Comparison of ENCODE assay signal across 21 mouse cellular contexts in the genomic region with DNA sequence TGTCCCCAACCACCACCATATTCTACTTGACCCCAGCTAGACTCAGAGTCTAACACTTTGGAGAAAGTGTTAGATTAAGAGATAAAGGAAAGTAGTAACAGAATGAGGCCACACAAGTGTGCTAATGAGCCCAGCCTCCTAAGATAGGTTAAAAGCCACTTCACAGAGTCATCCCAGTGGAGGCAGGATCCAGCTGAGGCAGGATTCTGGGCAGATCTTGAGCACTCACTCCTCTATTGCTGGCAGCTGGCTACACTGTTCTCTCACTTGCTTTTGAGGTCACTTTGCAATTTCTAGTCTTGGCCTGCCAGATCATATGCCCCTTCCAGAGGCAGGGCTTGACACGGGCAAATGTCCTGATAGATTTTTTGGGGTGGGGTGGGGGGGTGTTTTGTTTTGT. TPM values are rescaled to one million over a fixed set of nuclear protein-coding genes. Genes with fewer than 3 reads are reported as not detected.
DNase-seq lines count a peak whose midpoint lies in the region; ATAC-seq and TF ChIP-seq lines count a peak whose summit lies in the region.
"Had no signal": no experiment of that assay in that cellular context is flagged by ENCODE, and none has a peak within 500 bp of the region (broad histone marks: within the 10 kb centered on the region; RNA-seq: fewer than 3 reads in every experiment).

No protein-coding gene starts in this region.

- DNase-seq in heart, postnatal 25 days (ENCODE audit: low spot score), result no peak
- DNase-seq in kidney, postnatal 0 days (ENCODE audit: low spot score), result no peak
- DNase-seq in kidney, adult 9 months, result no peak
- peak; percentile 45 for DNase-seq in lung, postnatal 36 days
- DNase-seq in ovary, postnatal 14 days (ENCODE audit: low spot score), result no peak
- DNase-seq: adrenal gland, postnatal 36 days; cerebellum, adult 9-11 months; gastrocnemius, postnatal 25 days; retina, postnatal 1 day; right cerebral cortex, postnatal 4 days; thymus, postnatal 36 days had no signal

- no peak overlapping the region for H3K4me3 ChIP-seq in heart, embryonic 12.5 days
- no peak overlapping the region for H3K4me3 ChIP-seq in kidney, postnatal 0 days (replicated peaks; ENCODE audit: low read depth, low read length)
- H3K4me3 ChIP-seq in bone marrow macrophage, adult 2 months (ENCODE audit: insufficient read depth, low read length), result no peak overlapping the region
- H3K4me3 ChIP-seq: embryonic facial prominence, embryonic 15.5 days; forebrain, embryonic 10.5 days; intestine, embryonic 15.5 days; liver, embryonic 15.5 days; midbrain, embryonic 15.5 days had no signal

- no peaks in the 10 kb centered on the region for H3K27me3 ChIP-seq in heart, embryonic 12.5 days (replicated peaks)
- H3K27me3 ChIP-seq in kidney, postnatal 0 days (ENCODE audit: insufficient read depth, low read length), result no peaks in the 10 kb centered on the region
- H3K27me3 ChIP-seq: embryonic facial prominence, embryonic 15.5 days; intestine, embryonic 15.5 days; liver, embryonic 15.5 days; midbrain, embryonic 15.5 days; Patski had no signal

- intact Hi-C loops in heart, postnatal 25 days (cut with DNase I), result loop anchor here (10.0 kb wide), 1 partner anchor 90 kb away; no protein-coding TSS in a partner anchor

- WGBS in heart, embryonic 12.5 days, result 67% methylated on average over 1 of the region's 1 CpGs
- WGBS in kidney, postnatal 0 days, result 54% methylated on average over 1 of the region's 1 CpGs

- H3K9ac ChIP-seq in heart, embryonic 12.5 days, result no peak overlapping the region
- no peak overlapping the region for H3K9ac ChIP-seq in kidney, postnatal 0 days (ENCODE audit: low read depth, low read length)
- H3K9ac ChIP-seq: embryonic facial prominence, embryonic 15.5 days; hindbrain, embryonic 14.5 days; intestine, embryonic 15.5 days; liver, embryonic 15.5 days; midbrain, embryonic 15.5 days had no signal

- H3K4me1 ChIP-seq in heart, embryonic 12.5 days (replicated peaks), result peaks cover 22% of the 10 kb centered on the region
- H3K4me1 ChIP-seq in kidney, postnatal 0 days (replicated peaks; ENCODE audit: insufficient read depth, low read length), result 0 out of 2 replicates have a peak, but pooled peaks cover 3% of the 10 kb centered on the region
- H3K4me1 ChIP-seq in bone marrow macrophage, adult 2 months (ENCODE audit: control insufficient read depth, insufficient read depth, low read length), result peaks cover 32% of the 10 kb centered on the region
- H3K4me1 ChIP-seq: embryonic facial prominence, embryonic 15.5 days; intestine, embryonic 15.5 days; liver, embryonic 15.5 days; midbrain, embryonic 15.5 days had no signal

- no peaks in the 10 kb centered on the region for H3K9me3 ChIP-seq in heart, embryonic 12.5 days (replicated peaks)
- no peaks in the 10 kb centered on the region for H3K9me3 ChIP-seq in kidney, postnatal 0 days (replicated peaks; ENCODE audit: low read length)
- H3K9me3 ChIP-seq: embryonic facial prominence, embryonic 15.5 days; forebrain, embryonic 10.5 days; intestine, embryonic 15.5 days; liver, embryonic 15.5 days; megakaryocyte, embryonic 14.5 days; midbrain, embryonic 15.5 days had no signal

- TF ChIP-seq POLR2A in bone marrow macrophage, adult 2 months (IDR thresholded peaks at IDR 0.05; ENCODE audit: borderline replicate concordance, low read depth, low read length), result no peak

- ATAC-seq in heart, embryonic 12.5 days (ENCODE audit: insufficient number of reproducible peaks, low FRiP score), result no peak
- ATAC-seq in kidney, postnatal 0 days (replicated peaks; ENCODE audit: low FRiP score, low read depth), result no peak
- ATAC-seq: intestine, embryonic 15.5 days; midbrain, embryonic 15.5 days; Patski had no signal

- no peak for TF ChIP-seq CTCF in kidney, postnatal 0 days (IDR thresholded peaks at IDR 0.05; ENCODE audit: low read depth)
- no peak for TF ChIP-seq CTCF in bone marrow macrophage, adult 2 months (IDR thresholded peaks at IDR 0.05; ENCODE audit: low read depth, low read length)

- H3K36me3 ChIP-seq in heart, embryonic 12.5 days, result no peaks in the 10 kb centered on the region
- no peaks in the 10 kb centered on the region for H3K36me3 ChIP-seq in kidney, postnatal 0 days (ENCODE audit: insufficient read depth, low read length)
- H3K36me3 ChIP-seq: embryonic facial prominence, embryonic 15.5 days; forebrain, embryonic 10.5 days; intestine, embryonic 15.5 days; liver, embryonic 15.5 days; midbrain, embryonic 15.5 days had no signal

- H3K4me2 ChIP-seq in heart, embryonic 12.5 days, result no peak overlapping the region
- H3K4me2 ChIP-seq in kidney, postnatal 0 days (ENCODE audit: low read length), result no peak overlapping the region
- H3K4me2 ChIP-seq: embryonic facial prominence, embryonic 15.5 days; hindbrain, embryonic 14.5 days; intestine, embryonic 15.5 days; liver, embryonic 15.5 days; midbrain, embryonic 15.5 days had no signal

- peak overlapping the region; percentile 44 for H3K27ac ChIP-seq in heart, embryonic 12.5 days (ENCODE audit: poor library complexity, severe bottlenecking)
- H3K27ac ChIP-seq in kidney, postnatal 0 days, result peak overlapping the region; percentile 42; the same call in 1 of the 2 replicates
- H3K27ac ChIP-seq in bone marrow macrophage, adult 2 months (ENCODE audit: insufficient read depth, low read depth, low read length), result peak overlapping the region; percentile 50
- H3K27ac ChIP-seq: embryonic facial prominence, embryonic 15.5 days; forebrain, embryonic 10.5 days; hindbrain, embryonic 14.5 days; intestine, embryonic 15.5 days; liver, embryonic 15.5 days; midbrain, embryonic 15.5 days had no signal

RNA-seq across cellular contexts. Expression of gene Cd93, which starts 1.1 kb away (rescaled TPM):
- 27.3 and 28.6 TPM in 2 replicates for polyA plus RNA-seq in heart, embryonic 12.5 days (2016; fragmentation: Nextera tagmentation; extraction: Ambion mirVana)
- 10 to 100 TPM; 70.2 to 74.9 TPM for total RNA-seq in heart, postnatal 25 days (2021)
- 17.0 and 17.5 TPM in 2 replicates for polyA plus RNA-seq in kidney, postnatal 0 days (2015; fragmentation: Nextera tagmentation; extraction: Ambion mirVana)
- 338 and 370 TPM in 2 replicates for polyA plus RNA-seq in bone marrow macrophage, adult 2 months (2012; ENCODE audit: insufficient read depth, insufficient read length, missing spikeins)

RNA-seq across cellular contexts. Expression of gene Thbd, which starts 36.5 kb away (rescaled TPM):
- polyA plus RNA-seq in heart, embryonic 12.5 days (2016; fragmentation: Nextera tagmentation; extraction: Ambion mirVana), result 13.0 and 14.1 TPM in 2 replicates
- total RNA-seq in heart, postnatal 25 days (2021), result 10 to 100 TPM; 41.8 to 57.1 TPM
- polyA plus RNA-seq in kidney, postnatal 0 days (2015; fragmentation: Nextera tagmentation; extraction: Ambion mirVana), result 14.7 and 14.8 TPM in 2 replicates
- 8.2 and 8.3 TPM in 2 replicates for polyA plus RNA-seq in bone marrow macrophage, adult 2 months (2012; ENCODE audit: insufficient read depth, insufficient read length, missing spikeins)
- polyA plus RNA-seq: Patski had no signal

RNA-seq across cellular contexts. Expression of gene Sstr4, which starts 49.3 kb away (rescaled TPM):
- 0.93 and 0.95 TPM in 2 replicates for polyA plus RNA-seq in heart, embryonic 12.5 days (2016; fragmentation: Nextera tagmentation; extraction: Ambion mirVana)
- 1 to 10 TPM; 1.0 to 1.2 TPM for total RNA-seq in heart, postnatal 25 days (2021)
- 0.16 and 0.19 TPM in 2 replicates for polyA plus RNA-seq in kidney, postnatal 0 days (2015; fragmentation: Nextera tagmentation; extraction: Ambion mirVana)
- polyA plus RNA-seq in bone marrow macrophage, adult 2 months (2012; ENCODE audit: insufficient read depth, insufficient read length, missing spikeins), result not detected in 2 replicates
- polyA plus RNA-seq: liver, embryonic 15.5 days; Patski had no signal

Comparison
In these comparisons a context has a peak if more than half of its experiments do, and no peak if none do; other contexts are left out.
1. RNA of gene Cd93, which starts 1.1 kb away (polyA plus RNA-seq): 338 to 370 TPM in bone marrow macrophage, adult 2 months; 27.3 to 28.6 TPM in heart, embryonic 12.5 days and 17.0 to 17.5 TPM in kidney, postnatal 0 days; every median in the first group is over 10 times any median in the second.
2. Peak in every context shown above with its lines, with median percentiles within 50 percentile points of each other: H3K27ac ChIP-seq.